Mouse (Mus musculus) heart, adult 2 months (tissue): ENCODE measurements at regions not wholly inside any gene's neighbourhood (a gene's known extent, or its start where the extent isn't known, plus 50 kb on each side); places are given as distances from the start of the nearest gene placed in this dataset.

Experiments
- CTCF ChIP-seq: fragments of 200-600 bp; IDR thresholded peaks from 2 replicates; pipeline ENCODE4 v1.8.1; 2022; ENCODE audit warnings: antibody characterized with exemption, mild to moderate bottlenecking, moderate library complexity
- EP300 ChIP-seq: fragments of 200-500 bp; IDR thresholded peaks from 2 replicates; pipeline ENCODE4 v1.6.1; 2011; ENCODE audit warnings: low read depth, low read length, control low read depth; ENCODE audit not compliant: insufficient read depth
- POLR2A ChIP-seq: fragments of 200-500 bp; IDR thresholded peaks from 2 replicates; pipeline ENCODE4 v1.6.1; 2011; ENCODE audit warnings: mild to moderate bottlenecking, low read depth, low read length, control low read depth; ENCODE audit not compliant: insufficient read depth

GRCm38 (mm10) chr12:107734536-107734935, 246.1 kb downstream of the 3110018I06Rik start:
- TF ChIP-seq CTCF (no peak), EP300 (no peak), POLR2A (no peak)
